Mouse (Mus musculus) limb, embryonic 14.5 days (tissue): ENCODE results near the gene Aff1. TPM values are rescaled to one million over a fixed set of nuclear protein-coding genes. Genes with fewer than 3 reads are reported as not detected.

Source experiments
- ATAC-seq: fragments of 200-750 bp; cut with Nextera tagmentation; 2 replicates; pipeline ENCODE4 v1.8.0; 2017; ENCODE audit warnings: low read depth, moderate number of reproducible peaks, moderate TSS enrichment; ENCODE audit not compliant: low FRiP score
- DNase-seq: peaks from one replicate; pipeline ENCODE4 v3.0.0-alpha.2; 2015; ENCODE audit warnings: low spot score
- H3K27ac ChIP-seq: fragments of 300-500 bp; sonication (generic); replicated peaks from 2 replicates; pipeline ENCODE4 v1.5.1; 2014; ENCODE audit warnings: low read depth, mild to moderate bottlenecking, low read length, moderate library complexity, mixed read lengths
- H3K27me3 ChIP-seq: fragments of 300-500 bp; sonication (generic); 2 replicates; pipeline ENCODE4 v1.6.1; 2014; ENCODE audit warnings: low read length, mixed read lengths; ENCODE audit not compliant: control insufficient read depth, insufficient read depth
- H3K36me3 ChIP-seq: fragments of 300-500 bp; sonication (generic); 2 replicates; pipeline ENCODE4 v1.6.1; 2014; ENCODE audit warnings: mild to moderate bottlenecking, low read length, moderate library complexity, mixed read lengths; ENCODE audit not compliant: control insufficient read depth, insufficient read depth
- H3K4me1 ChIP-seq: fragments of 300-500 bp; sonication (generic); 2 replicates; pipeline ENCODE4 v1.6.1; 2014; ENCODE audit warnings: antibody characterized with exemption, low read length, mixed read lengths; ENCODE audit not compliant: control insufficient read depth, insufficient read depth
- H3K4me2 ChIP-seq: fragments of 300-500 bp; sonication (generic); replicated peaks from 2 replicates; pipeline ENCODE4 v1.6.1; 2014; ENCODE audit warnings: low read depth, mild to moderate bottlenecking, low read length, moderate library complexity; ENCODE audit not compliant: severe bottlenecking
- H3K4me3 ChIP-seq: fragments of 300-500 bp; sonication (generic); replicated peaks from 2 replicates; pipeline ENCODE4 v1.5.1; 2014; ENCODE audit warnings: low read length
- H3K9ac ChIP-seq: fragments of 300-500 bp; sonication (generic); 2 replicates; pipeline ENCODE4 v1.6.1; 2014; ENCODE audit warnings: mild to moderate bottlenecking, low read depth, low read length, moderate library complexity; ENCODE audit not compliant: severe bottlenecking
- H3K9me3 ChIP-seq: fragments of 300-500 bp; sonication (generic); 2 replicates; pipeline ENCODE4 v1.6.1; 2016; ENCODE audit warnings: low read length; ENCODE audit not compliant: control insufficient read depth
- POLR2A ChIP-seq: fragments of 200-500 bp; IDR thresholded peaks from 2 replicates; pipeline ENCODE4 v1.8.0; 2012; ENCODE audit warnings: inconsistent platforms, mild to moderate bottlenecking, moderate library complexity, borderline replicate concordance; ENCODE audit not compliant: insufficient read depth, insufficient read length; ENCODE audit errors: extremely low read depth
- WGBS: fragments of 180-500 bp; shearing (Covaris S2); extraction: QIAGEN DNeasy Blood & Tissue Kit; methylation state at CpG from one replicate; pipeline ENCODE4 v1.1.7; 2014; 5-methylcytosine and 5-hydroxymethylcytosine counted together
- polyA plus RNA-seq, 2 experiments: library from polyadenylated mRNA; depleted of rRNA in 1 of 2; stranded (reverse) in 1 of 2; unstranded in 1 of 2; fragments of >200 nt; fragmentation: Nextera tagmentation in 1 of 2; extraction: Ambion mirVana in 1 of 2; gene quantifications; 2 replicates each; pipeline versions ENCODE4 v1.2.1 to v1.2.3; 2012 to 2014

Aff1 gene
- polyA plus RNA-seq, 2 experiments = 3.6 to 5.7 TPM

GRCm38 (mm10) chr5:103730727-103731126, 38.6 kb downstream of the Aff1 start:
- Histone ChIP-seq H3K36me3 (no peaks in the 10 kb centered on the region), H3K27ac (no peak overlapping the region), H3K27me3 (no peaks in the 10 kb centered on the region), H3K9me3 (no peaks in the 10 kb centered on the region), H3K4me2 (no peak overlapping the region), H3K4me1 (no peaks in the 10 kb centered on the region), H3K4me3 (no peak overlapping the region), H3K9ac (no peak overlapping the region)
- ATAC-seq = no peak
- TF ChIP-seq POLR2A = no peak
- no peak for DNase-seq
- 8% methylated on average over 3 of the region's 3 CpGs for WGBS

- no peak overlapping the region for H3K27ac ChIP-seq
- no peaks in the 10 kb centered on the region for H3K9me3 ChIP-seq
- H3K4me2 ChIP-seq = no peak overlapping the region
- ATAC-seq = no peak
- no peak for DNase-seq
- 0 out of 2 replicates have a peak, but pooled peaks cover 1% of the 10 kb centered on the region for H3K4me1 ChIP-seq
- TF ChIP-seq POLR2A = no peak
- WGBS = 82% methylated on average over 4 of the region's 4 CpGs
- no peak overlapping the region for H3K9ac ChIP-seq
- H3K36me3 ChIP-seq = no peaks in the 10 kb centered on the region
- H3K27me3 ChIP-seq = no peaks in the 10 kb centered on the region
- H3K4me3 ChIP-seq = no peak overlapping the region
Observed at GRCm38 (mm10) chr5:103732581-103732980, 40.4 kb downstream of the Aff1 start.

GRCm38 (mm10) chr5:103735411-103736112, 43.4 kb downstream of the Aff1 start:
- Histone ChIP-seq H3K27ac (no peak overlapping the region), H3K9me3 (no peaks in the 10 kb centered on the region), H3K4me1 (0 out of 2 replicates have a peak, but pooled peaks cover 4% of the 10 kb centered on the region), H3K4me2 (no peak overlapping the region), H3K36me3 (no peaks in the 10 kb centered on the region), H3K27me3 (no peaks in the 10 kb centered on the region), H3K4me3 (no peak overlapping the region), H3K9ac (no peak overlapping the region)
- 59% methylated on average over 5 of the region's 5 CpGs for WGBS
- DNase-seq = no peak
- no peak for TF ChIP-seq POLR2A
- no peak for ATAC-seq

GRCm38 (mm10) chr5:103736553-103737207, 44.5 kb downstream of the Aff1 start:
- H3K4me2 ChIP-seq = no peak overlapping the region
- no peak for ATAC-seq

GRCm38 (mm10) chr5:103737208-103738066, 45.3 kb downstream of the Aff1 start:
- H3K4me3 ChIP-seq = no peak overlapping the region
- no peak overlapping the region for H3K4me2 ChIP-seq
- TF ChIP-seq POLR2A = no peak
- H3K36me3 ChIP-seq = no peaks in the 10 kb centered on the region
- no peak for ATAC-seq
- 0 out of 2 replicates have a peak, but pooled peaks cover 4% of the 10 kb centered on the region for H3K4me1 ChIP-seq
- H3K9ac ChIP-seq = no peak overlapping the region
- no peak overlapping the region for H3K27ac ChIP-seq
- 55% methylated on average over 26 of the region's 26 CpGs for WGBS
- H3K27me3 ChIP-seq = no peaks in the 10 kb centered on the region
- no peak for DNase-seq
- no peaks in the 10 kb centered on the region for H3K9me3 ChIP-seq

More at GRCm38 (mm10) chr5:103736553-103737207, 44.5 kb downstream of the Aff1 start:
- 0 out of 2 replicates have a peak, but pooled peaks cover 4% of the 10 kb centered on the region for H3K4me1 ChIP-seq
- no peaks in the 10 kb centered on the region for H3K36me3 ChIP-seq
- H3K9me3 ChIP-seq = no peaks in the 10 kb centered on the region
- H3K9ac ChIP-seq = no peak overlapping the region
- no peak for DNase-seq
- no peaks in the 10 kb centered on the region for H3K27me3 ChIP-seq
- 65% methylated on average over 6 of the region's 6 CpGs for WGBS
- H3K27ac ChIP-seq = no peak overlapping the region
- TF ChIP-seq POLR2A = no peak
- H3K4me3 ChIP-seq = no peak overlapping the region
